7 mouse cellular contexts compared by ENCODE assay signal in the genomic region with DNA sequence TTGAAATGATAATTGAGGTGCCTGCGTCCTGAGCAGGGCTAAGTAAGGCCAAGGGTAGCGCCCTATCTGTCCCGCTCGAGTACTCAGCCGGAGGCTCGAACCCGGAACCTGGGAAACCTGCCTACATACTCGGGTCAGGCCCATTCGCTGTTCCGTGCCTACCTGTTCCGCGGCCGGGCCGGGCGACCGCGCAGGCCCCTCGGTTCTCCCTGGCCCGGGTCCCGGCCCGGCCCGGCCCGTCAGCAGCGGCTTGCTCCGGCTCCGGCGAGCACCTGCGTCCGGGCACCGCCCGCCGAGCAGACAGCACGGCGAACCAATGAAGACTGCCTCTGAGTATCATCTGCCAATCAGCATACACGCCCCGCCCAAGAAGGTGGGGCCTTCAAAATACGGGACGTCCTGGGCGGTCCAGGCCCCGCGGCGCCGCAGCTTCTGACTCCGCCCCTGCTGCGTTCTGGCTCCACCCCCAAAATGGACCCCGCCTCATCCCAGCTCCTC. TPM values are rescaled to one million over a fixed set of nuclear protein-coding genes. Genes with fewer than 3 reads are reported as not detected.
DNase-seq lines count a peak whose midpoint lies in the region; ATAC-seq lines count a peak whose summit lies in the region.

March2 (minus strand) TSS at position 287 of the 498 bp plus-strand sequence.

- H3K4me3 ChIP-seq in intestine, embryonic 16.5 days (ENCODE audit: low read length): peak within 1 kb of the TSS; percentile 94
- peak within 1 kb of the TSS; percentile 85 for H3K4me3 ChIP-seq in midbrain, embryonic 11.5 days (ENCODE audit: low read depth, low read length)

- H3K27ac ChIP-seq in intestine, embryonic 16.5 days (ENCODE audit: low read length): peak within 1 kb of the TSS; percentile 33; the same call in 1 of the 2 replicates
- H3K27ac ChIP-seq in midbrain, embryonic 11.5 days (ENCODE audit: low read depth, low read length): no peak within 1 kb of the TSS

- ATAC-seq in intestine, embryonic 16.5 days: peak; percentile 100
- peak; percentile 100 for ATAC-seq in midbrain, embryonic 11.5 days (ENCODE audit: low FRiP score)

- H3K4me1 ChIP-seq in intestine, embryonic 16.5 days (ENCODE audit: control insufficient read depth, insufficient read depth, low read length): 0 out of 2 replicates have a peak, but pooled peaks cover 3% of the 10 kb centered on the region
- peaks cover 5% of the 10 kb centered on the region; the same call in 1 of the 2 replicates for H3K4me1 ChIP-seq in midbrain, embryonic 11.5 days (ENCODE audit: control insufficient read depth, insufficient read depth, low read length)

- no peaks in the 10 kb centered on the region for H3K36me3 ChIP-seq in intestine, embryonic 16.5 days (ENCODE audit: control insufficient read depth, insufficient read depth, low read length)
- no peaks in the 10 kb centered on the region for H3K36me3 ChIP-seq in midbrain, embryonic 11.5 days (ENCODE audit: control insufficient read depth, insufficient read depth, low read length)

- H3K27me3 ChIP-seq in intestine, embryonic 16.5 days (replicated peaks; ENCODE audit: control insufficient read depth, insufficient read depth, low read length): no peaks in the 10 kb centered on the region
- no peaks in the 10 kb centered on the region for H3K27me3 ChIP-seq in midbrain, embryonic 11.5 days (ENCODE audit: control insufficient read depth, insufficient read depth, low read length)

- DNase-seq in adrenal gland, adult 8-10 months: peak; percentile 98
- peak; percentile 99 for DNase-seq in embryo, embryonic 9.5 days (ENCODE audit: extremely low spot score)
- DNase-seq in gastrocnemius, postnatal 4 days (ENCODE audit: low spot score in 2 of 2): peak; percentile 92 to 97
- DNase-seq in left cerebral cortex, postnatal 36 days (ENCODE audit: low spot score in 2 of 2): peak; percentile 94
- peak; percentile 100 for DNase-seq in midbrain, embryonic 11.5 days (ENCODE audit: low spot score, missing footprints)
- DNase-seq in skeletal muscle tissue, adult 2 months (ENCODE audit: low read depth, low spot score): peak; percentile 96

- WGBS in intestine, embryonic 16.5 days: under 1% methylated on average over 46 of the region's 46 CpGs
- under 1% methylated on average over 46 of the region's 46 CpGs for WGBS in midbrain, embryonic 11.5 days

- H3K4me2 ChIP-seq in intestine, embryonic 16.5 days (ENCODE audit: low read depth, low read length): peak within 1 kb of the TSS; percentile 80
- peak within 1 kb of the TSS; percentile 71 for H3K4me2 ChIP-seq in midbrain, embryonic 11.5 days

- no peaks in the 10 kb centered on the region for H3K9me3 ChIP-seq in intestine, embryonic 16.5 days (ENCODE audit: control insufficient read depth, low read length)
- no peaks in the 10 kb centered on the region for H3K9me3 ChIP-seq in midbrain, embryonic 11.5 days (ENCODE audit: control insufficient read depth, low read length)

- intact Hi-C loops in left cerebral cortex, postnatal 36 days (cut with DNase I): loop anchor here (2.0 kb wide), 1 partner anchor 38 kb away; no protein-coding TSS in a partner anchor

- peak within 1 kb of the TSS; percentile 80 for H3K9ac ChIP-seq in intestine, embryonic 16.5 days (ENCODE audit: low read depth, low read length)
- H3K9ac ChIP-seq in midbrain, embryonic 11.5 days (ENCODE audit: low read length): peak within 1 kb of the TSS; percentile 77

RNA-seq across cellular contexts. Expression of gene March2, which starts in this region (rescaled TPM):
- 100 to 1,000 TPM in 3 of 4 experiments, 10 to 100 TPM in 1; 96.1 to 125 (median 112) TPM for total RNA-seq in adrenal gland, adult 8-10 months (2022)
- 10 to 100 TPM; 67.5 to 67.8 TPM for total RNA-seq in gastrocnemius, postnatal 4 days (2021)
- 50.4 and 54.7 TPM in 2 replicates for polyA plus RNA-seq in intestine, embryonic 16.5 days (2015; fragmentation: Nextera tagmentation; extraction: Ambion mirVana)
- total RNA-seq in left cerebral cortex, postnatal 36 days (2021): 10 to 100 TPM; 90.2 to 97.0 TPM
- 37.3 and 39.0 TPM in 2 replicates for polyA plus RNA-seq in midbrain, embryonic 11.5 days (2014; fragmentation: Nextera tagmentation; extraction: Ambion mirVana)
